Mouse (Mus musculus): ENCODE results near the gene Ptpro.

DNA sequence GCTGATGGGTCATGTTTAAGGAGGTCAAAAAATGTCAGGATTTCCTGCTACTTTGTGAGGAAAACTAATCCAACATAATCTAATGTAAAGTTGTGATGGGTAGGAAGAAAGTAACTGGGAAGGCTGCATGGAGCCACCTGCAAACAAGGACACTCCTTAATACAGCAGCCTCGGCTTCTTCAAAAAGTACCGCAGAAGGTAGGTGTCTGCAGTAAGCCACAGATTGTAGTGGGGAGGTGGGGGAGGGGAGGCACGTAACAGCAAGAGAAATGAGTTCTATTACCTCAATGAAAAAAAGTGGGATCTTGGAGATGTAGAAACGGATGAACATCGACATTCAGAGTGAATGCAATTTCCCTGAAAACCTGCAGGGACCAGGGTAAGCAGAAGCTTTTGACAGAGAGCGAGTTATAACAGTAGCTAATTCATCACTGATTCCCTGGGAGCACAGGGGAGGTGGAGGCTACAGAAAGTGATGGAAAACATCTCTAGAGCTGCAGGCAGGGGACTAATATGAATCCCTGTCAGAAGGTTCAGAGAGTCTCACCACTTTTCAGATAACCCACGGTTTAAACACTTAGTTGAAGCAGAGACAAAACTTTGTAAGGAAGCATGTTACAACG lies 34.2 kb upstream of the Ptpro start:
- TF ChIP-seq CHD2 (IDR thresholded peaks at IDR 0.05; ENCODE audit: low read depth, low read length) = no peak
- no peak for TF ChIP-seq MAFK (IDR thresholded peaks at IDR 0.05; ENCODE audit: insufficient read depth, low read depth, low read length)
- no peak for TF ChIP-seq ZC3H11A (IDR thresholded peaks at IDR 0.05; ENCODE audit: borderline replicate concordance, low read depth, low read length)
- no peak for TF ChIP-seq ZNF384 (IDR thresholded peaks at IDR 0.05; ENCODE audit: low read depth, low read length)
- no peak for TF ChIP-seq HCFC1 (IDR thresholded peaks at IDR 0.05; ENCODE audit: borderline replicate concordance, insufficient read depth, low read length)

All from ES-E14 (cell line).